Mouse (Mus musculus) kidney, postnatal 4 days (tissue): ENCODE measurements around the gene Crebbp.
"Not testable (repeated sequence)": the region's sequence is repeated elsewhere in the genome, so short reads cannot be mapped to it uniquely, and the experiment has no call there.

Experiments used
- DNase-seq, 2 experiments: peaks; one replicate each; pipeline ENCODE4 v3.0.0; 2021; ENCODE audit warnings: mixed read lengths in 2 of 2

The Crebbp gene

GRCm38 (mm10) chr16:4153121-4153520 lies 60.7 kb downstream of the Crebbp start:
- DNase-seq = no peak

GRCm38 (mm10) chr16:4138541-4138940 lies 75.3 kb downstream of the Crebbp start:
- DNase-seq = no peak

- no peak for DNase-seq
These were observed 80.0 kb downstream of the Crebbp start for GRCm38 (mm10) chr16:4133754-4134153.

- DNase-seq = no peak
These were observed 84.9 kb downstream of the Crebbp start for GRCm38 (mm10) chr16:4128894-4129293.

GRCm38 (mm10) chr16:4117072-4117471 lies 96.7 kb downstream of the Crebbp start:
- peak; percentile 4 to 5 for DNase-seq

GRCm38 (mm10) chr16:4100374-4100773 lies 113.4 kb downstream of the Crebbp start:
- DNase-seq = no peak

- DNase-seq = no peak
These were observed 116.3 kb downstream of the Crebbp start for GRCm38 (mm10) chr16:4097521-4097920.

- no peak for DNase-seq
These were observed 116.9 kb downstream of the Crebbp start for GRCm38 (mm10) chr16:4096898-4097297.

- DNase-seq = no peak
These were observed 117.7 kb downstream of the Crebbp start for GRCm38 (mm10) chr16:4096141-4096540.

GRCm38 (mm10) chr16:4087214-4087913 lies 126.4 kb downstream of the Crebbp start:
- no peak for DNase-seq

GRCm38 (mm10) chr16:4085851-4086387 lies 127.9 kb downstream of the Crebbp start:
- no peak for DNase-seq

GRCm38 (mm10) chr16:4085051-4085450 lies 128.7 kb downstream of the Crebbp start:
- no peak for DNase-seq

- not testable (repeated sequence) for DNase-seq
These were observed 133.4 kb downstream of the Crebbp start for GRCm38 (mm10) chr16:4080419-4080818.

GRCm38 (mm10) chr16:4079656-4080055 lies 134.1 kb downstream of the Crebbp start:
- no peak for DNase-seq

- DNase-seq = peak in 1 of 2 experiments; percentile 41
These were observed 135.5 kb downstream of the Crebbp start for GRCm38 (mm10) chr16:4078302-4078701.

- peak; percentile 96 for DNase-seq
These were observed 136.3 kb downstream of the Crebbp start, which contains the start of gene Trap1 for GRCm38 (mm10) chr16:4077384-4078061. Trap1 (minus strand) TSS chr16:4077827.

- no peak for DNase-seq
These were observed 139.0 kb downstream of the Crebbp start for GRCm38 (mm10) chr16:4074836-4075235.

- peak in 1 of 2 experiments; percentile 25 for DNase-seq
These were observed 139.5 kb downstream of the Crebbp start for GRCm38 (mm10) chr16:4074297-4074696.

GRCm38 (mm10) chr16:4068588-4068987 lies 145.2 kb downstream of the Crebbp start:
- DNase-seq = peak; percentile 78 to 84

GRCm38 (mm10) chr16:4064945-4065344 lies 148.9 kb downstream of the Crebbp start:
- DNase-seq = no peak

- DNase-seq = no peak
These were observed 160.0 kb downstream of the Crebbp start for GRCm38 (mm10) chr16:4053811-4054210.

GRCm38 (mm10) chr16:4052601-4053000 lies 161.2 kb downstream of the Crebbp start:
- no peak for DNase-seq

GRCm38 (mm10) chr16:4045524-4045923 lies 168.3 kb downstream of the Crebbp start:
- no peak for DNase-seq

GRCm38 (mm10) chr16:4044093-4044492 lies 169.7 kb downstream of the Crebbp start:
- no peak for DNase-seq
